Mouse (Mus musculus): ENCODE data around the gene Ell3. TPM values are rescaled to one million over a fixed set of nuclear protein-coding genes. Genes with fewer than 3 reads are reported as not detected.
"Not testable (repeated sequence)": the region's sequence is repeated elsewhere in the genome, so short reads cannot be mapped to it uniquely, and the experiment has no call there.

Ell3 gene
- total and polyA plus RNA-seq, 3 experiments: 0.02 TPM; not detected in 2

- Histone ChIP-seq H3K4me3 (ENCODE audit: low read depth, low read length) (peak overlapping the region; percentile 70), H3K4me1 (ENCODE audit: insufficient read depth, low read depth, low read length) (peaks cover 7% of the 10 kb centered on the region; the same call in 1 of the 2 replicates), H3K27me3 (ENCODE audit: insufficient read depth, low read length) (no peaks in the 10 kb centered on the region), H3K36me3 (replicated peaks) (peaks cover 11% of the 10 kb centered on the region), H3K9me3 (replicated peaks) (no peaks in the 10 kb centered on the region)
- DNase-seq (ENCODE audit: low spot score) (no peak), ATAC-seq (ENCODE audit: extremely low read depth, insufficient number of reproducible peaks, low FRiP score, poor library complexity, severe bottlenecking) (no peak)
- TF ChIP-seq GATA2 (IDR thresholded peaks at IDR 0.05; ENCODE audit: borderline replicate concordance, low read depth, low read length) (no peak), GATA1 (IDR thresholded peaks at IDR 0.05; ENCODE audit: borderline replicate concordance, low read length) (no peak), POLR2AphosphoS5 (IDR thresholded peaks at IDR 0.05; ENCODE audit: insufficient replicate concordance, low read depth, low read length) (no peak), TAL1 (conservative IDR thresholded peaks at IDR 0.05; ENCODE audit: low read depth, low read length) (no peak), CTCF (IDR thresholded peaks at IDR 0.05; ENCODE audit: low read depth, low read length) (no peak)
These were observed 30.1 kb upstream of the Ell3 start for GRCm38 (mm10) chr2:121474180-121474535.

GRCm38 (mm10) chr2:121473301-121474179 lies 29.5 kb upstream of the Ell3 start, which contains the start of gene Mfap1b:
TSS of gene Mfap1b (minus strand) at chr2:121474067.
- not testable (repeated sequence) for H3K9me3 ChIP-seq (replicated peaks); H3K27me3 ChIP-seq (ENCODE audit: insufficient read depth, low read length); H3K4me1 ChIP-seq (ENCODE audit: insufficient read depth, low read depth, low read length)
- peak; percentile 88 for ATAC-seq (ENCODE audit: extremely low read depth, insufficient number of reproducible peaks, low FRiP score, poor library complexity, severe bottlenecking)
- DNase-seq (ENCODE audit: low spot score): peak; percentile 62
- Histone ChIP-seq H3K4me3 (ENCODE audit: low read depth, low read length) (peak within 1 kb of the TSS; percentile 70), H3K36me3 (replicated peaks) (peaks cover 11% of the 10 kb centered on the region)

GRCm38 (mm10) chr2:121472783-121473182 lies 28.7 kb upstream of the Ell3 start:
- H3K4me3 ChIP-seq (ENCODE audit: low read depth, low read length); H3K27me3 ChIP-seq (ENCODE audit: insufficient read depth, low read length); ATAC-seq (ENCODE audit: extremely low read depth, insufficient number of reproducible peaks, low FRiP score, poor library complexity, severe bottlenecking); H3K9me3 ChIP-seq (replicated peaks); H3K4me1 ChIP-seq (ENCODE audit: insufficient read depth, low read depth, low read length); DNase-seq (ENCODE audit: low spot score): not testable (repeated sequence)
- H3K36me3 ChIP-seq (replicated peaks): peaks cover 11% of the 10 kb centered on the region

- DNase-seq (ENCODE audit: low spot score); ATAC-seq (ENCODE audit: extremely low read depth, insufficient number of reproducible peaks, low FRiP score, poor library complexity, severe bottlenecking): not testable (repeated sequence)
These were observed 24.9 kb upstream of the Ell3 start for GRCm38 (mm10) chr2:121468982-121469381.

GRCm38 (mm10) chr2:121460071-121460470 lies 16.0 kb upstream of the Ell3 start:
- no peak overlapping the region for H3K4me3 ChIP-seq (ENCODE audit: low read depth, low read length)
- H3K27me3 ChIP-seq (ENCODE audit: insufficient read depth, low read length): no peaks in the 10 kb centered on the region
- H3K36me3 ChIP-seq (replicated peaks): peaks cover 32% of the 10 kb centered on the region
- no peaks in the 10 kb centered on the region for H3K9me3 ChIP-seq (replicated peaks)
- peaks cover 25% of the 10 kb centered on the region for H3K4me1 ChIP-seq (ENCODE audit: insufficient read depth, low read depth, low read length)
- TF ChIP-seq GATA1 (IDR thresholded peaks at IDR 0.05; ENCODE audit: borderline replicate concordance, low read length): no peak
- TF ChIP-seq GATA2 (IDR thresholded peaks at IDR 0.05; ENCODE audit: borderline replicate concordance, low read depth, low read length): no peak
- TF ChIP-seq TAL1 (conservative IDR thresholded peaks at IDR 0.05; ENCODE audit: low read depth, low read length): no peak
- no peak for TF ChIP-seq CTCF (IDR thresholded peaks at IDR 0.05; ENCODE audit: low read depth, low read length)
- TF ChIP-seq POLR2AphosphoS5 (IDR thresholded peaks at IDR 0.05; ENCODE audit: insufficient replicate concordance, low read depth, low read length): no peak
- DNase-seq (ENCODE audit: low spot score) (no peak), ATAC-seq (ENCODE audit: extremely low read depth, insufficient number of reproducible peaks, low FRiP score, poor library complexity, severe bottlenecking) (no peak)

More at GRCm38 (mm10) chr2:121468982-121469381, 24.9 kb upstream of the Ell3 start:
- not testable (repeated sequence) for H3K4me1 ChIP-seq (ENCODE audit: insufficient read depth, low read depth, low read length); H3K9me3 ChIP-seq (replicated peaks); H3K36me3 ChIP-seq (replicated peaks); H3K4me3 ChIP-seq (ENCODE audit: low read depth, low read length); H3K27me3 ChIP-seq (ENCODE audit: insufficient read depth, low read length)

- peak; percentile 72 for DNase-seq (ENCODE audit: low spot score)
- Histone ChIP-seq H3K36me3 (replicated peaks) (peaks cover 63% of the 10 kb centered on the region), H3K4me3 (ENCODE audit: low read depth, low read length) (peak within 1 kb of the TSS; percentile 80), H3K27me3 (ENCODE audit: insufficient read depth, low read length) (no peaks in the 10 kb centered on the region), H3K9me3 (replicated peaks) (no peaks in the 10 kb centered on the region), H3K4me1 (ENCODE audit: insufficient read depth, low read depth, low read length) (peaks cover 43% of the 10 kb centered on the region)
- peak; percentile 88 for ATAC-seq (ENCODE audit: extremely low read depth, insufficient number of reproducible peaks, low FRiP score, poor library complexity, severe bottlenecking)
- no peak for TF ChIP-seq POLR2AphosphoS5 (IDR thresholded peaks at IDR 0.05; ENCODE audit: insufficient replicate concordance, low read depth, low read length)
- no peak for TF ChIP-seq CTCF (IDR thresholded peaks at IDR 0.05; ENCODE audit: low read depth, low read length)
- TF ChIP-seq TAL1 (conservative IDR thresholded peaks at IDR 0.05; ENCODE audit: low read depth, low read length): no peak
- no peak for TF ChIP-seq GATA2 (IDR thresholded peaks at IDR 0.05; ENCODE audit: borderline replicate concordance, low read depth, low read length)
- no peak for TF ChIP-seq GATA1 (IDR thresholded peaks at IDR 0.05; ENCODE audit: borderline replicate concordance, low read length)
These were observed 12.9 kb upstream of the Ell3 start, which contains the start of gene Serinc4 for GRCm38 (mm10) chr2:121456692-121457642. TSS of gene Serinc4 (minus strand) at chr2:121456781.
